Mouse (Mus musculus) monocyte, adult 5-6 weeks (primary cell): ENCODE measurements at regions not wholly inside any gene's neighbourhood (a gene's known extent, or its start where the extent isn't known, plus 50 kb on each side); places are given as distances from the start of the nearest gene placed in this dataset.
A peak's percentile ranks its signal among the peaks of the same experiment; 100 is the strongest.

Experiments
- ATAC-seq: fragments of 153-309, 156-312 bp; replicated peaks from 2 replicates; pipeline ENCODE4 v1.8.0; 2017; ENCODE audit warnings: mild to moderate bottlenecking; ENCODE audit not compliant: low TSS enrichment, insufficient number of reproducible peaks, severe bottlenecking, poor library complexity, low FRiP score

DNA sequence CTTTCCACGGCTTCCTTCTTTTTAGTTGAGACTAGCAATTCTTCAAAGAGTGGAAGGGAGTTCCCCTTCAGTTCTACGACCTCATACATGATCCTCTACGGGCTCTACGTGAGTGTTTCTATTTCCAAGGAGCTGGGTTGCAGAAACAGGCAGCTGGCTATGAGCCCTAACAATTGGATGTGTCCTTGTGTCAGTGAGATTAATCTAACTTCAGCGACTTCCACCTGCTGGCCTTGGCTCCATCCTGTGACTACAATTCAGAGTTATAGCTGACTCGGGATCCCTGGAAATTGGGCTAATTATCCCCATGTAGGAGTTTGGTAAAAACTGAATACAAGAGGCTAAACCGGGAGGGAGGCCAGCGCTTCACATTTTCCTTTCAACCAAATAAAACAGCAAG lies 122.8 kb downstream of the Cd83 start:
- ATAC-seq, result no peak

DNA sequence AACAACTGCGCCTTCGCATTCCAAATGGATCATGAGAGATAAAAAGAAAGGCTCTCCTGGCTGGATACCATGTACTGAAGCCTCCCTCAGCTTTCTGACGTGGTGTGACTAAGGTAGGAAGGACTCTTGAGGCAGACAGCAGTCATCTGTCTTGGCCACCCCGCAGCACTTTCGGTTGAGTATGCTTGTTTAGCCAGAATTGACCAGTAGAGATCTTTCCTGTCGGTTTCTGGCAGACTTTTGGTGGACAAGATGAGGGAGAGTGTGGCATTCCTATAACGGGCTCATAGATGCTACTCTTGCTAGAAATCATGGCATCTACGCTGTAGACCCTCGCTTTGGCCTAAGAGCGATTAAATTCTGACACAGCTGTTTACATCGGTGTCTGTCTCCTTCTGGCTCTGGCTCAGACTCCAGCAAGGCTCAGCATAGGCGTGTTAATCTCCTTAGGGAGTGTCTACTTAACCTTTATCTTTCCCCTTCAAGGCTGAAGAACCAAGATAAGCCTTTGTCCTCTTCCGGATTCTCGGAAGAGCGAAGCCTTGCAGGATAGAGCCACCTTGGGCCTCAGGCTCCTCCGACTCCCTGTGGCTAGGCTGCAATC lies 123.6 kb downstream of the Cd83 start:
- ATAC-seq, result no peak

DNA sequence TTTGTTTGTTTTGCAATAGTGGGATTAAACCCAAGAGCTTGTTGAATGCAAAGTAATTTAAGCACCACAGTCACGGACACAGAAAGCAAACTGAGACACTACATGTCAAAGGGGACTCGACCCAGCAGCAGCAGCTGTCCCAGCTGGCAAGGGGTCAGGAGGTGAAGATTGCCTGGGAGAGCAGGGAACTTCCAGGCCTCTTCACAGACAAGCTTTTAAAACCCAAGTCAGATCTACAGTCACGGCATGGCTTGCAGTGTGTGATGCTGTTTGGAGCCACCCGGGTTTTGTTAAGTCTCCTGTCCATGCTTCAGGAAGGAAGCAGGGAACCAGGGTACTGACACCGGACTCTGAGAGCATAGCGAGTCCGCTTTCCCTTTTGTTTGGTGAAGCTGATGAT lies 125.4 kb downstream of the Cd83 start:
- ATAC-seq, result no peak

DNA sequence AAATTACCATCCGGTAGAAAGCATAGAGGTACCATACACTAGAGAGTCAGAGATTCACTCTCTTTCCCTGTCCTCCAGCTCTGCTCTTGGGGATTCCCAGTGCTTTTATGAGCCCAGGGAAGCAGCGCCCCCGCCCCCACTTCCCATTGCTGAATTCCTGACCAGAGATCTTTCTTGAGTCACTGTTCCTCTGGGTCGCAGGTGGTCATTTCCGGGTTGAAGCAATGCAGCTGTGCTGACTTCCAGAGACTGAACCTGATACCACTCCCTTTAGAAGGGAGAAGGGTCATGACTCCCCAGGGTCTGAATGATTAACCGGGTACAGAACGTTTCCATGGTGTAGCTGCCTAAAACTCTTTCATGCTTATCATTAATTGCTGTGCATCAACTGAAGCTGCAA lies 128.9 kb downstream of the Cd83 start:
- ATAC-seq, result no peak

DNA sequence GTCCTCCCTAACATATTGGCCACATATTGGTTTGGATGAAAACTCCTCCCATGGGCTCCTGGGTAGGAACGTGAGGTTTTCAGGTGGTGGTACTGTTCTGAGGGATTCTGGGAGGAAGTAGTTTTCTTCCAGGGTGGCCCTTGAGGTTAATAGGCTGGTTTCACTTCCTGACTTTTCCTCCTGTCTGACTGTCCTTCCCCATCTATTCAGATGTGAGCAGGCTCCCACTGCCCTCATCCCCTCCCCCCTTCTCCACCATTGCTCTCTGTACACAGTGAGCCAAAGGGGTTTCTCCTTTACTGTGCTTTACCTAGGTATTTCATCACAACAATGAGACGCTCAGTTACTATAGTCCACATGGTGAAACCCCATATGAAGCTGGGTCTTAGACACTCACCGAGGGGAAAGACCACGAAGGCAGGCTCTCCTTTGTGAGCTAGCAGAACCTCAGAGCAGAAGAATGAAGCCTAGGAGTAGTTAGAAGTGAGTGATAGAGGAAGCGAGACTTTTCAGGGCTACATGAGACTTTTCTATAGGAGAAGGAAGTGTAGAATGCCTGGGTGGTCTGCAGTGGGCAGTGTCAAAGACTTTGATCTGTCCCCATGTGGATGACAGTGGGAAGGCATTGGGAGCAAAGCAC lies 135.3 kb downstream of the Cd83 start:
- ATAC-seq, result 0 out of 2 replicates have a peak, but pooled peaks have one; percentile 43

DNA sequence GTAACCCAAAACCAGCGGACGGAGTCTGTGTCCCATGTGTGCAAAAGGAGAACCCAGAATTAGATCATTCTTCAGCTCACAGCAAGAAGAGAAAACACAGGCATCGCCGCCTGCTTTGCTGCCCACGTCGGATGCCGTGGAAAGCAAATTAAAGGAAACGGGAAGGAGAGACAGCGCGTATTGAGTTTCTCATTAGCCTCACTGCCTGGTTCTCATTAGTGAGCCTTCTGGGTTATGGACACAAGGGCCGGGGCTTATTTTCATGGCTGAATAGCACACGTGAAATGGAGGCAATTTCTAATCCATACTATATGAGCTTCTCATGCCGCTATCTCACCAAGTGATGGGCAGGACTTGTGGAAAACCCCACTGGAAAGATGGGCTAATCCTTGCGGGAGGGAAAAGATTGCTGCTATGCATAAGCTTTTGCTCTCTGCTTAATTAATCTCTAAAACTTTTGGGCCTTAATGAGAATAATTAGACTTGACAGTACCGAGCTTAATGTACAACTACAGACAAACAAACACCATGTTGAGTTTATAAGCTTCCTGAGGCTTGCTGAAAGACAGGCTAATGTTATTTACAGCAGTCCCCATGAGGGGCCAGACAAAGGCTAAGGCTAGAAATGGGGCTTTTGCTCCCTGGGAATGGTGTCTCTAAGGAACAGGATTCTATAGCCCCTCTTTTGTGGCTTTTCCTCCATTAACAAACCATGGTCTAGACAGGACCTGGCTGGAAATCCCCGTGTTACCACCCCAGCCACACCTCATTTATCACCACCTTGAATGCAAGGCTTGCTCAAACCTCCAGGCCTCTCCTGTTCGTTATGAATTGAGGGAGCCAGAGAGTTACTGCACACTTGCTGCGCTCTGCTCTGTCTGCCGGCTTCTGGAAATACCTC lies 145.8 kb downstream of the Cd83 start:
- no peak for ATAC-seq

DNA sequence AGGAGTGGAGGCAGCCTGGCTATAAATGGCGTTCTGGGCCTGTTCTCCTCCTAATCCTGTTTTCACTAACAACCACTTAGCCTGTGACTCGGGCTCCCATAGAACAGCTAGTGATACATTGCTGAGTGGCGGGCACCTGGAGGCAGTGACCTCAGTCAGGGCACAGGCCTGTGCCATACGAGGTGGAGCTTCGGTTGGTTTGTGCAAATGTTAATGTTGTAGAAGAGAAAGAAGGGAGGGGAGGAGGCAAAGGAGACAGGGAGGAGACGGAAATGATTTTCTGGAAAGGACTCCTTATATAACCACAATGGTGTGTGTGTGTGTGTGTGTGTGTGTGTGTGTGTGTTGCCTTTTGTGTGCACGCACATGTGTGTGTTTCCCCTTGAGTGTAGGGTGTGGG lies 148.4 kb downstream of the Cd83 start:
- ATAC-seq, result no peak

DNA sequence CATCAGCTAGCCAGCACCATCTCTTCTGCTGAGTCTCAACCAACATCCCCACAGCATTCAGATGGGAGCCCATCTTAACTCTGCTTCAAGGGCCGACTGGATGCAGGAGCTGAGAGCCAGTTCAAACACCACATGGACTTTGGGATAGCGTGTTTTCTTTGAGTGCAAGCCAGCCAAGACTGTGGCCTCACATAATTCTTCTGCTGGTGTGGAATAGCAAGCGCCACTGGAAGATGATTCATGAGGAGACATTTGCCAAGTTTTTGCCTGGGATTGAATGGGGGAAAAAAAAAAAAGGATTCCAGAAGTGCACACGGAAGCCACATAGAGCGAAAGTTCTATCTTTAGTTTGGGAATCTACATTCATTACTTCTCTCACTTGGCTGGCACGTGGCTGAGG lies 150.7 kb downstream of the Cd83 start:
- no peak for ATAC-seq

DNA sequence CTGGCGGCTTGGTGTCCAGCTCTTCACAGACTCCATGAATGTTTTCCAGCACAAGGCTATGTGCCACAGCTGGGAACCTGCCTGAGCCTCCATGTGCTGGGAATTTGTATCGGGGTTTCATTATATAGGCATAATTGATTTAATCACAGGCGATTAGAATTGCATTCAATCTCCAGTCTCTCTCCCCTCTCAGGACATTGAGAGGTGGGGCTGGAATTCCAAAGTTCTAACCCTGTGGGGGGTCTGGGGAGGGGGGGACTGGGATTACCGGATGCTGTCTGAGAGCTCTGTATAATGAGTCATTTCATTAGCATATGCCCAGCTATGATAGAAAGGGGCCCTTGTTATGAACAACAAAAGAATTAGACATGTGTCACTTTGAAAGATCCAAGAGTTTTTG lies 151.9 kb downstream of the Cd83 start:
- no peak for ATAC-seq

DNA sequence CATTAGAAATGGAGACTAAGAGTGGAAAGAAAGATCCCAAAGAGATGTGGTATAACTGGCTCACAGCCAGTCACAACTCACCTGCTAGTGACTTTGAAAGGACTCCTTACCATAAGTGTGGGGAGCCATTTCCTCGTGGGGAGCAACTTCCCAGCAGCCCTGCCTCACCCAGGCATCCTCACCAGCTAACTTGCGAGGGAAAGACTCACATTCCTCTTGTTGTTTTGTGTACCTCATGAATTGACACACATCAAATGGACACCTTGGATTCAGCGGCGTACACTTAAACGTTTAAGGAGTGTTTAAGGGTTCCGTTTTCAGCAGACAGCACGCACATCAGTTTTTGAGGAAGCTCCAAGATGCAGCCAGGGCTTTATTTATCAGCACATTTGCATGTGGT lies 154.0 kb downstream of the Cd83 start:
- no peak for ATAC-seq

DNA sequence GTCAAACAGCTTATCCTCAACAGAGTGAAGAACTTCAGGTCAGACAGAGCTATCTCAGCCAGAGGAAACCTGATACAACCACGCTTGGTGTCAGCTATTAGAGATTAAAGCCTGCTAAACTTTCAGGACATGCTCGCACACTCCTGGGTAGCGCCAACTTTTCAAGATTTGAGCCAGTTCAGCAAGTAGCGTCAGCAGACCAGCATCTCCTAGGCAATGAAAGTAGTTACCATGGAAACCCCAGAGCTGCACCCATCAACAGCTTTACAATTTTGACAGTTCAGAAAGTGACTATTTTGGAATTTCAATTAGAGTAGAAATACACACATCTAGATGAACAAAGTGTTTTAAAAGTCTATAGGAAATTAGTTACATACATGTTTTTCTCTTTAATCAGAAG lies 154.8 kb downstream of the Cd83 start:
- no peak for ATAC-seq

DNA sequence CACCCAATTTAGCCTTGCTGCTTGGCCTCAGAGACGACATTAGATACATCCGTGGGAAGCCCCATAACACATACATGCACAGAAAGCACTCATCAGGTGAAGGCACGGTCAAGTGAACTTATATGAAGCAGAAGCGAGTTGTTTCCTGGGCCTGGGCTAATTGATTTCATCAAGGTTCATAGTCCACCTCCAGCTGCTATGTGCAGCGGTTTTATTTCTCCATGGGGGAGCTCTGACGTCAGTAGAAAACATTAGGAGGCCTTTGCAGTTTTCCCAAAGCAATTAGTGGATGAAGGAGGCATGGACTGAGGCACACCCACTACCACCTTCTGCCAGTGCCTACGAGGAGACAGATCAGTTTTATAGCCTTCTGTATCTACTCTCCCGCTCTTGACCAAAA lies 157.2 kb downstream of the Cd83 start:
- no peak for ATAC-seq

DNA sequence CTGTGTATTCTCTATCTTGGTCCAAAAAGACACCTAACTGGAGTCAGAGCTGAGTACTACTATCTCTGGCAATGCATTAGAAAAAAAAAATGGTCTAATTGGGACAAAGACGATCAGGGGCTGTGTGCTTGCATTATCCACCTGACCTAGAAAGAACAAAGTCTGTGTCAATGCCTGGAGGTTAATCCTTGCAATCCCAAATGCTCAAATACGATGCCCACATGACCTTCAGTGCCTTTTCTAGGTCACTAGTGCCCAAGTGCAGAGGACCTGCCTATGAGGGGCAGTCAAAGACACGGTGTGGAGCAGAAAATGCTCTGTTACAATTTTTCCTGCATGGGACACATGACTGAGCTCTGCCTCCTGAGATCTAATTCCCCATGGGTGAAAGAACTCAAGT lies 164.0 kb downstream of the Cd83 start:
- ATAC-seq, result no peak

DNA sequence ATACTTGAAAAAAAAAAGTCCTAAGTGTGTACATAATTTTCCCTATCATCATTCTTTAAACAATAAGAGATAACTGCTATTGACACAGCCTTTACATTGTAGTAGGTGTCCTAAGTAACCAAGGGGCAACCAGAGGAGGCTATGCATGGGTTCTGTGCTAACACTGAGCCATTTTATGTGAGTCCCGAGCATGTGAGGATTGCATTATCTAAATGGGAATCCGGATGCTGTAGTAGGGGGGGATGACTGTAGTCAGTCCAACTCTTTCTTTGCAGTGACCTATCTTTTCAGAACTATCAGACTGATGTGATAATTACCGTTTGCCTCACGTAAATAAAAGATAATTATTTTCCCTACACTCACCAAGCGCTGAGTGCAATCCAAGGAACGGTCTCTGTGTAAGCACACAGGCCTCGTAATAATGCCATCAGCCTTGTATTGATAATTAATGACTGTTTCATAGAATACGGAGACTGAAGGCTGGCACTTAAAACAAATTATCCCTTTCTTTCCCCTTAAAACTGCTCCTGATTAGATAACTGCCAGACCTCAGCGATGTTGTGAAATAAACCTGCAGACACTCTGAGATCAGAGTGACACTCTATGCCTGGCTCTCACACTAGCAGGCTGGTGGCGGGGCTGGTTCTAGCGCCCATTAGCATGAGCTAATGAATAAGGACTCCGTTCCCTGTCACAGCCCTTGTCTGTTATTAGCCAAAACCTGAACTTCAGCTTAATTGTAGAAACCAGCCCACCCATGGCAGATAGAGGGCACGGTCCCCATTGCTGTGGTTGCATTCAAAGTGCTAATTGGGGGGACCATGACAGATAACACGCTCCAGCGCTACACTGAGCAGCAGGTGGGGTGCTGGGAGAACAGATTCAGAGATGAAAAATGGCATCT lies 165.4 kb downstream of the Cd83 start:
- ATAC-seq, result no peak

DNA sequence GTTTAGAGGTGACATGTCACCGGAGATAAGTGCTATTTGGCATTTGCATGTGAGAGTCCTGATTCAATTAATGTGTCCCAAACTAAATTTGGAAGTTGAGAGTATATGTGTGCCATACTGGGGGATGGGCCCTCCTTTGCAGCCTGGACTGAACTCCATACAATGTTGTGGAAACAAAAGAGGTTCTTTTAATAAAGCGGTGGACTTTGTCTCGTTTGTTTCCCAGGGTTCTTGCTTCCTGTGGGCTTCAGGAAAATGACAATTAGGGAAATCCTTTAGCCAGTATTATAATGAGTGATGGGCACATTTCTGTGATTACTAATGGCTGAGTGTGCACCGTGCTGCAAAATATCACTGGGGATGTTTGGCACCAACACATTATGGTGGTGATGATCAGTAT lies 167.9 kb downstream of the Cd83 start:
- no peak for ATAC-seq

DNA sequence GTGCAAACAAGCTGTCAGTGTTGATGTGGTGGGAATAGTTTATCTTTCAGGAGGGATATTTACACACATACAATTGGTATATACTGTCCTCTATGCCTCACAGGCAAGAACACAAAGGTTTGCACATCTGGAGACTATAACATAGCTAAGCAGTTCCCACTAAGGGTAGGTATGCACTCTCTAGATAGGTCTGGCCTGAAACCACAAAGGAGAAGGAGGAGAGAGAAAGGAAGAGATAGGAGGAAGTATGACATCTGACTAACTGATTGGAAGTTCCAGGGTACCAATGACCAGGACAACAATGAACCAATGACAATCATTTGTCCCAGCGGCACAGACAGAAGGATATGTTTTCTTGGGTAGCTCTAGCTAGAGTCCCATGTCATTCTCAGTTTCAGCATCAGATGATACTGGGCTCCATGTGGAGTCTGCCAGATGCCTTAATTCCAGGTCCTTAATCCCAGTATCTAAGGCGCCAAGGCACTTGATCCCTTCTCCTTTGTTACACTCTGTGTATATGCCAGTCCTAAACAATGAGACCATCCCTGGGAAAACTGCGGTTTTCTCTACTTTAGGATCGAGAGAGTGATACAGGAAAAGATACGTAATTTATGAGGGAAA lies 168.5 kb downstream of the Cd83 start:
- ATAC-seq, result no peak

DNA sequence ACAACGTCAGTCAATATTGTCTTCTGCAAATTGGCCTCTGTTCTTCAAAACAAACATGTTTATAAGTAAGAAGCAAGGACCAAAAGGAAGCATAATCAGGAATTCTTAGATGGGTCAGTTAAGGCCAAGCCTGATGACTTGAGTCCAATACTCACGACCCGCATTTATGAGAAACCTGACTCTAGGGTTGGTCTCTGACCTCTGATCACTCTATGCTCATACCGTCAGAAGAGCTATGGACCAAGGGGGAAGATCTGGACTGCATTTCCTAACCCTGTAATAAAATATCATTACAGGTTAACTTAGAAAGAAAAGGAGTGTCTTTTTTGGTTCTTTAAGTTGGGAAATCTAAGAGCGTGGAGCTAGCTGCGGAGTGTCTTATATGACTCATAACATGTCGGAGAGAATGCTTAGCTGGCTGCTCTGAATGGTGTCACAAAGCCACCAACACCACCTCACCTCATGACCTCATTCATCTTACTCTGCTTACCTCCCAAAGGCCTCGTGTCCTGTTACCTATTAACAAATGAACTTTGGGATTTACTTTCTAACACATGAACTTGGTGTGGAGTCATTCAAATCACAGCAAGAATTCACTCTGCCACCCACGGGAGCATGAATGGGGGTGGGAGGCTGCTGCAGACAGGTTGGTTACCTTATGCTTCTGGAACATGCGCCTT lies 170.3 kb downstream of the Cd83 start:
- no peak for ATAC-seq

DNA sequence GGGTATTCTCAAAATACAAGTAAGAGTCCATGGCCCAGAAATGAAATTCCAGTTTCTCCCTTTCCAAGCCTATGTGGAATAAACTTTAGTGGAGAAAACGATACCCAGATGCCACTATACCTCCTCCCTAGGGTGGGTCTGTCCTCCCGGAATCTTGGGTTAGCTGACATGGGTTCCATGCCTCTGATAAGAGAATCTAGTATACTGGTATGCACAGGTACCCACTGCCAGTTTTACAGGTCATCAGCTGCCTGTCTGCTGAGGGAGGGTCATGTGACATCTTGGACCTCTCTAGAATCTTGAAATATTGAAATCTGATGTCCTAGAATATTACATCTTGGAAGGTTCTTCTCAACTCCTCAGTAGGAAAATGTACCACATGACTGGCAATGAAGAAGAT lies 172.5 kb downstream of the Cd83 start:
- ATAC-seq, result no peak
